Comparison of ENCODE assay signal across 20 mouse cellular contexts in the genomic region with DNA sequence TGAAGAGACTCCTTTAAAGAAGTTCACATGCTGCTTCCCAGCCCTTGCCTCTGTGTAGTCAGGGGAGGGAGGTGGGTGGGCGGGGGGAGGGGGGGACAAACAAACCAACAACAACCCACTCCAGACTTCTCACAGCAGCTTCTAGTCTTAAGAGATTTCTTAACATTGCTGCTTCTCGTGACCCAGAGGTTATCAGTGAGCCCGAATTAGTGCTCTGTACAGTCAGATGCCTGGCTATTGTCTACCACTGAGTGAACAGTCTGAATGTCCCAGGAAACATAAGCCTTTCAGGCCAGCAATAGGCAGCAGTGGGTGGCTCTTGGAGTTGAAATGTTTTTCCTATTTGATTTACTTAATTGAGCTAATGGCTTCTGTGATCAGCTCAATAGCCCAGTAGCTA.
DNase-seq lines count a peak whose midpoint lies in the region; ATAC-seq lines count a peak whose summit lies in the region.
"Had no signal": no experiment of that assay in that cellular context is flagged by ENCODE, and none has a peak within 500 bp of the region (broad histone marks: within the 10 kb centered on the region; RNA-seq: fewer than 3 reads in every experiment).

No protein-coding gene starts in this region.

- H3K9me3 ChIP-seq in heart, embryonic 12.5 days (replicated peaks), result no peaks in the 10 kb centered on the region
- H3K9me3 ChIP-seq in neural tube, embryonic 15.5 days (replicated peaks), result no peaks in the 10 kb centered on the region
- H3K9me3 ChIP-seq in midbrain, embryonic 13.5 days, result no peaks in the 10 kb centered on the region
- H3K9me3 ChIP-seq: embryonic facial prominence, embryonic 13.5 days; hindbrain, embryonic 12.5 days; limb, embryonic 12.5 days; liver, embryonic 13.5 days; lung, embryonic 15.5 days had no signal

- no peaks in the 10 kb centered on the region for H3K27me3 ChIP-seq in heart, embryonic 12.5 days (replicated peaks)
- no peaks in the 10 kb centered on the region for H3K27me3 ChIP-seq in neural tube, embryonic 15.5 days (replicated peaks)
- no peaks in the 10 kb centered on the region for H3K27me3 ChIP-seq in midbrain, embryonic 13.5 days
- H3K27me3 ChIP-seq: hindbrain, embryonic 12.5 days; limb, embryonic 12.5 days; liver, embryonic 13.5 days; lung, embryonic 15.5 days had no signal

- H3K36me3 ChIP-seq in heart, embryonic 12.5 days, result no peaks in the 10 kb centered on the region
- no peaks in the 10 kb centered on the region for H3K36me3 ChIP-seq in neural tube, embryonic 15.5 days
- no peaks in the 10 kb centered on the region for H3K36me3 ChIP-seq in midbrain, embryonic 13.5 days
- H3K36me3 ChIP-seq: embryonic facial prominence, embryonic 13.5 days; hindbrain, embryonic 12.5 days; limb, embryonic 12.5 days; liver, embryonic 13.5 days; lung, embryonic 15.5 days had no signal

- 10% methylated on average over 3 of the region's 3 CpGs for WGBS in heart, embryonic 12.5 days
- WGBS in neural tube, embryonic 15.5 days, result 36% methylated on average over 3 of the region's 3 CpGs
- WGBS in midbrain, embryonic 13.5 days, result 31% methylated on average over 3 of the region's 3 CpGs

- no peak overlapping the region for H3K4me3 ChIP-seq in heart, embryonic 12.5 days
- H3K4me3 ChIP-seq in neural tube, embryonic 15.5 days (replicated peaks), result no peak overlapping the region
- H3K4me3 ChIP-seq in midbrain, embryonic 13.5 days (replicated peaks), result no peak overlapping the region
- H3K4me3 ChIP-seq: embryonic facial prominence, embryonic 13.5 days; hindbrain, embryonic 12.5 days; layer of hippocampus, adult 2 months; limb, embryonic 12.5 days; liver, embryonic 13.5 days; lung, embryonic 15.5 days; myocyte had no signal

- peaks cover 21% of the 10 kb centered on the region for H3K4me1 ChIP-seq in heart, embryonic 12.5 days (replicated peaks)
- no peaks in the 10 kb centered on the region for H3K4me1 ChIP-seq in neural tube, embryonic 15.5 days
- no peaks in the 10 kb centered on the region; the same call in 1 of the 2 replicates for H3K4me1 ChIP-seq in midbrain, embryonic 13.5 days (replicated peaks)
- H3K4me1 ChIP-seq: hindbrain, embryonic 12.5 days; liver, embryonic 13.5 days; lung, embryonic 15.5 days had no signal

- no peak for DNase-seq in heart, postnatal 14 days
- DNase-seq in adipocyte (ENCODE audit: low spot score), result peak; percentile 2
- DNase-seq in embryo, embryonic 10.5 days (ENCODE audit: low spot score), result peak; percentile 41
- no peak for DNase-seq in cerebellum, adult 8-10 months
- DNase-seq: cerebellum, postnatal 14 days; liver, embryonic 13.5 days; midbrain, embryonic 14.5 days; spleen, adult 18-20 months; thymus, adult 18-20 months had no signal

- intact Hi-C loops in heart, postnatal 14 days (cut with DNase I), result no loop called here

- H3K27ac ChIP-seq in heart, embryonic 12.5 days (ENCODE audit: poor library complexity, severe bottlenecking), result peak overlapping the region; percentile 78
- 0 out of 2 replicates have a peak overlapping the region, but pooled peaks have one; percentile 13 for H3K27ac ChIP-seq in neural tube, embryonic 15.5 days (replicated peaks)
- H3K27ac ChIP-seq in midbrain, embryonic 13.5 days, result no peak overlapping the region
- H3K27ac ChIP-seq: embryonic facial prominence, embryonic 13.5 days; hindbrain, embryonic 12.5 days; kidney, postnatal 0 days; layer of hippocampus, adult 2 months; limb, embryonic 12.5 days; liver, embryonic 13.5 days; lung, embryonic 15.5 days had no signal

- no peak overlapping the region for H3K9ac ChIP-seq in heart, embryonic 12.5 days
- no peak overlapping the region for H3K9ac ChIP-seq in neural tube, embryonic 15.5 days (replicated peaks)
- H3K9ac ChIP-seq in midbrain, embryonic 13.5 days (replicated peaks), result no peak overlapping the region
- H3K9ac ChIP-seq: embryonic facial prominence, embryonic 13.5 days; hindbrain, embryonic 12.5 days; limb, embryonic 12.5 days; liver, embryonic 13.5 days; lung, embryonic 15.5 days had no signal

- H3K4me2 ChIP-seq in heart, embryonic 12.5 days, result 0 out of 2 replicates have a peak overlapping the region, but pooled peaks have one; percentile 19
- no peak overlapping the region for H3K4me2 ChIP-seq in neural tube, embryonic 15.5 days
- no peak overlapping the region for H3K4me2 ChIP-seq in midbrain, embryonic 13.5 days (replicated peaks)
- H3K4me2 ChIP-seq: embryonic facial prominence, embryonic 13.5 days; hindbrain, embryonic 12.5 days; limb, embryonic 12.5 days; liver, embryonic 13.5 days; lung, embryonic 15.5 days had no signal

- ATAC-seq in heart, embryonic 12.5 days (ENCODE audit: insufficient number of reproducible peaks, low FRiP score), result peak; percentile 33; the same call in 1 of the 2 replicates
- no peak for ATAC-seq in neural tube, embryonic 15.5 days (ENCODE audit: low FRiP score)
- no peak for ATAC-seq in midbrain, embryonic 13.5 days
- ATAC-seq: intestine, embryonic 16.5 days had no signal

Comparison
In these comparisons a context has a peak if more than half of its experiments do, and no peak if none do; other contexts are left out.
1. DNase-seq: peak in adipocyte (single experiment) and embryo, embryonic 10.5 days (single experiment); none in heart, postnatal 14 days (0 of 2) and cerebellum, adult 8-10 months (single experiment).